Mouse (Mus musculus) neutrophil, adult 5-6 weeks (primary cell): ENCODE measurements around the gene Alg1. TPM values are rescaled to one million over a fixed set of nuclear protein-coding genes. Genes with fewer than 3 reads are reported as not detected.

Experiments
- total RNA-seq: library from RNA; stranded (forward); fragments of 200-1000 nt; gene quantifications from 2 replicates; pipeline ENCODE4 v1.2.3, GENCODE M21; 2017

Gene Alg1
- total RNA-seq, 1 experiment from 2014 or later = 26.2 TPM

Other genes starting within 250 kb of the Alg1 start
- gene Sept12, start 235.8 kb upstream of the Alg1 start, total RNA-seq = not detected in 2 replicates
- gene Smim22, start 226.3 kb upstream of the Alg1 start, total RNA-seq = not detected in 2 replicates
- 50.2 and 55.1 TPM in 2 replicates for gene Rogdi, start 220.1 kb upstream of the Alg1 start, total RNA-seq
- 154 and 165 TPM in 2 replicates for gene Glyr1, start 183.8 kb upstream of the Alg1 start, total RNA-seq
- 60.3 and 61.9 TPM in 2 replicates for gene Ubn1, start 183.6 kb upstream of the Alg1 start, total RNA-seq
- 1.2 and 2.2 TPM in 2 replicates for gene Ppl, start 101.2 kb upstream of the Alg1 start, total RNA-seq
- gene Sec14l5, start 86.5 kb upstream of the Alg1 start, total RNA-seq = 0.35 and 0.37 TPM in 2 replicates
- 36.6 and 54.4 TPM in 2 replicates for gene Nagpa, start 29.6 kb upstream of the Alg1 start, total RNA-seq
- not detected in 2 replicates for gene AU021092, start 11.3 kb upstream of the Alg1 start, total RNA-seq
- gene Eef2kmt, start 22.4 kb downstream of the Alg1 start, total RNA-seq = 11.3 and 11.9 TPM in 2 replicates